Mouse (Mus musculus) layer of hippocampus, postnatal 36 days (tissue): ENCODE results near the gene Gucy2g. TPM values are rescaled to one million over a fixed set of nuclear protein-coding genes. Genes with fewer than 3 reads are reported as not detected.
A peak's percentile ranks its signal among the peaks of the same experiment; 100 is the strongest.
"Not testable (repeated sequence)": the region's sequence is repeated elsewhere in the genome, so short reads cannot be mapped to it uniquely, and the experiment has no call there.

ENCODE experiments used
- DNase-seq, 2 experiments: peaks; one replicate each; pipeline ENCODE4 v3.0.0; 2022
- microRNA-seq, 2 experiments: library from miRNA; unstranded; fragments of <30 nt; microRNA quantifications; one replicate each; pipeline ENCODE4 v1.2.0; 2021
- total RNA-seq, 2 experiments: library from RNA; stranded (reverse); gene quantifications; 2 replicates each; pipeline ENCODE4 v1.2.3; 2021

Gucy2g gene
- total RNA-seq, 2 experiments from 2014 or later = 0.72 to 0.96 TPM

- no peak for DNase-seq
Observed at GRCm38 (mm10) chr19:55162271-55162670, 78.8 kb downstream of the Gucy2g start.

GRCm38 (mm10) chr19:55159826-55160225 lies 81.2 kb downstream of the Gucy2g start:
- DNase-seq = no peak

- DNase-seq = peak in 1 of 2 experiments; percentile 5
Observed at GRCm38 (mm10) chr19:55158606-55159005, 82.4 kb downstream of the Gucy2g start.

- DNase-seq = no peak
Observed at GRCm38 (mm10) chr19:55157029-55157428, 84.0 kb downstream of the Gucy2g start.

GRCm38 (mm10) chr19:55152983-55153382 lies 88.1 kb downstream of the Gucy2g start:
- DNase-seq = no peak

GRCm38 (mm10) chr19:55152274-55152673 lies 88.8 kb downstream of the Gucy2g start:
- not testable (repeated sequence) for DNase-seq

GRCm38 (mm10) chr19:55149646-55150045 lies 91.4 kb downstream of the Gucy2g start:
- no peak for DNase-seq

- DNase-seq = no peak
Observed at GRCm38 (mm10) chr19:55148109-55148508, 92.9 kb downstream of the Gucy2g start.

Small RNAs within 50 kb of the gene (microRNA-seq; reads per million reads assigned to microRNA genes)
- gene Mir6715 = 1.5 to 1.7 reads per million in 2 experiments

Other genes starting within 250 kb of the Gucy2g start
- 10 to 100 TPM; 46.0 to 48.0 TPM for gene Gpam, start 114.0 kb downstream of the Gucy2g start, total RNA-seq
- not detected for gene Tectb, start 60.5 kb downstream of the Gucy2g start, total RNA-seq
- 10 to 100 TPM; 32.2 to 34.9 TPM for gene Acsl5, start 10.7 kb upstream of the Gucy2g start, total RNA-seq
- 10 to 100 TPM; 27.2 to 28.6 TPM for gene Zdhhc6, start 74.8 kb upstream of the Gucy2g start, total RNA-seq
- gene Vti1a, start 75.1 kb upstream of the Gucy2g start, total RNA-seq = 10 to 100 TPM; 60.1 to 61.2 TPM